Mouse (Mus musculus) T-helper 17 cell (primary cell): ENCODE measurements around the gene Sipa1l1.
"Not testable (repeated sequence)": the region's sequence is repeated elsewhere in the genome, so short reads cannot be mapped to it uniquely, and the experiment has no call there.

Experiments
- in situ Hi-C, 2 experiments: fragments of 300-600 bp; cut with MboI, MseI; formaldehyde crosslinking; loops; 1 replicate in 1 of 2; 2 replicates in 1 of 2; pipeline ENCODE4 v1.15.1; 2025; ENCODE audit warnings: high pct_unique_total_duplicates in 2 of 2

The Sipa1l1 gene

GRCm38 (mm10) chr12:82469706-82470361 lies 300.7 kb downstream of the Sipa1l1 start:
- in situ Hi-C loops: no loop called here

GRCm38 (mm10) chr12:82470362-82470936 lies 301.3 kb downstream of the Sipa1l1 start:
- in situ Hi-C loops: no loop called here

DNA sequence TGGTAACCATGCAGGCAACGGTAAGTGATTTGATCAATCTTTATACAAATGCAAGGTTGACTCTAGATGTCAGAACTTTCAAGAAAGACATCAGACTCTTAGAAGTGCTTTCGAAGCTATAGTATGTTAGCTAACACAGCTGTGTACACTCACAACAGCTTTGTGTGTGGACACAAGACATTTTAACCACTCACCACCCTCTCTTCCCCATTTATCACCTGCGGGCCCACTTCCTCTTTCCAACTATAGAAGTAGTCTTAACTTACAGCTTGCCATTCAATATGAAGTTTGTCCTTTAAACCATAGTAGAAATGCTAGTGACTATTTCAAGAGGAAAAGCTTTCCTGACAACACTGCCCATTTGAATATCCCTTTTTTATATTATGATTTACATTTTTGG lies 303.7 kb downstream of the Sipa1l1 start:
- in situ Hi-C loops: no loop called here

DNA sequence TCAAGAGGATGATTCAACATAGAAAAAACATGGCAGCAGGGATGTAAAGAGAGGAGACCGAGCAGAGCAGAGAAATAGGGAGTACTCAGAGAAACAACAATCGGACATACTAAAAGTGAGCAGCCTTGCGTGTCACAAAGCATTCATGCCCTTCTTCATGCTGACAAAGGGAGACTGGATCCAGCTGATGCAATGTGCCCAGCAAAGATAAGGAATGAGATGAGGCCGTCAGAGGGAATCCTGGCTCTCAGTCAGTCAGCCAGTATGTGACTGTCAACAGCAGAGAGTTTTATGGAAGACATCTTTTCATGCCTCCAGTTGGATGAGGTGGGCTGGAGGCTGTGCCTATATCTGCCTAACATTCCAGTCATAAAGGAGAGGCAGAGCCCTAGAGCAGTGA lies 304.1 kb downstream of the Sipa1l1 start:
- in situ Hi-C loops: no loop called here

DNA sequence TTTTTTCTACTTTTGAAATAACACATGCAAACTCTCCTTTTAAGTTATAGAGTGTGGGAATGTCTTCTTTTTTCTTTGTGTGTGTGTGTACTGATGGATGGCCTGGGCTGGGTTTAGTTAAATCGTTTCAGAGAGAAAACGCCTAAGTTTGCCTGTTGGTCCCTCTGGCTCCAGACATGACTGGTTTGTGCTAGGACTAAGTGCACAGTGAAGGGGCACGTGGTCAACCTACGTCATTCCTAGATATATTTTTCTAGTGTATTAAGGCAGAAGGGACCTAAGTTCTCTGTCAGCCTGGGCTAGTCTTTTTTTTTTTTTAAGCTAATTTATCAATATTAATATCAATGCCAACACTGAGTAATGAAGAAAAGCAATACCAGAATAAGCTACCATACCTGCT lies 305.3 kb downstream of the Sipa1l1 start:
- in situ Hi-C loops: no loop called here

DNA sequence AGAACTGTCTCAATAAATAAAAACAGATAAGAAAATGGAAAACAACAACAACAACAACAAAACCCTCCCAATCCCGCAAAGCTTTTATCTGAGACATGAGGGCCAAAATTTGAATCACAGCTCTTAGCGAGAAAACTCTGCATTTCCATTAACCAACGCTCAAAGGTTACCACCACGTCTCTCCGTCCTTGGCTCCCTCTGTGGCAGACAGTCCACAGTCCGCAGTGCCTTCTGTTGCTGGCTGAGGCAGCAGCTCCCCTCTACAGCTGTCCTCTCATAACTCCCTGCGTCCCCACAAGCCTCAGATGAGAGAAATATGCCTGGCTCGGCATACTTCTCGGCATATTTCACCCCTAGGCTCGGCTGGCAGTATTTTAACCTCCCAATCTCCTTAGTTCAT lies 306.9 kb downstream of the Sipa1l1 start:
- in situ Hi-C loops: no loop called here

DNA sequence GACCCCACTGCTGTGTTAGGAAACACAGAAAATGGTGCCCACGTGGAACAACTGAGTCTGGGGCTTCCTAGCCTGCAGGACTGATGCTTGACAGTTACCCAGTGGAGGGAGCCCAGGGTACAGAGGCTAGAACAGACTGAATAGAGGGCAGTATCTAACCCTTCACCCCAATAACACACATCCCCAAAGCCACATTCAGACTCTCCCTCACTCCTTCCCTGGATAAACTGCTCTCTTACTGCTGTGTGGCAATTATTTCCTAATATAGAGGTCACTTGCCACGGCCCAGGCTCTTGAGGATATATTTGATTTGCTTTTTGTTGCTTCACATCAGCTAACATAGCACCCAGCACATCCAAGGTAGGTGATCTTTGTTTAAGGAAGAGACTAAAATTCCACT lies 307.5 kb downstream of the Sipa1l1 start:
- in situ Hi-C loops: no loop called here

DNA sequence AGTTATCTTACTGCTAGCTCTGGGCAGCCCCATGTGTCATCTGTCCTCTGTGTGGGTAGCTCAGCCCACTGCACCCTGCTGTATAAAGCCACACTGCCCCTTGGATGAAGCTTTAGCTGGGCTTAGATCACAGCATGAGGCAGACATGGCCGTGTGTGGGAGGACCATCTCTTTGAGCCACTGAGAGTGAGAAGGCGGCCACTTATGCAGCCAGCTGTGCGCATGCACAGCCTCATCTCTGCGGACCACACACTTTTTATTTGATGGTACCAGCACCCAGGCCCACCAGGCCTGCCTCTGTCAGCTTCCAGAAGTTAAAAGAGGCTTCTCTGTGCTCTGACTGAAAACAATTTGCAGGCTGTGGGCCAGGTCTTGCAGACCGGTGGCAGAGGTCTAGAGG lies 308.7 kb downstream of the Sipa1l1 start:
- in situ Hi-C loops: no loop called here

- in situ Hi-C loops: no loop called here
These were observed 309.1 kb downstream of the Sipa1l1 start for GRCm38 (mm10) chr12:82478256-82478655.

DNA sequence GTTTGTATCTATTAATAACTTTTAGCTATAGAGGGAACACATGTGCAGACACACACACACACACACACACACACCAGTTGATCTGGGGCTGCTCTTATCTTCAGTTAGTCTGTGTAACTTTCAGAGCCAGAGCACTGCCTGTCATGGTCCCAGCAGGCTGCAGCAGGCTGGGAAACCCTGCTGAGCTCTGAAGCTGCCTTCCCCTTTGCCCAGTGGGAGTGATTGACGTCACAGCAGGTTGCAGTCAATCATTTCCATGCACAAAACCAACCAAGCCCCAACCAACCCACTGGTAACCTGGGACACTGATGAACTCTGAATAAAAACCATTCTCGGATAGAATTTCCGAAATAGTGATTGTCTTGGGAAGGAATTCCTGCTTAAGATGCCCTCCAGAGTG lies 310.3 kb downstream of the Sipa1l1 start:
- in situ Hi-C loops: no loop called here

DNA sequence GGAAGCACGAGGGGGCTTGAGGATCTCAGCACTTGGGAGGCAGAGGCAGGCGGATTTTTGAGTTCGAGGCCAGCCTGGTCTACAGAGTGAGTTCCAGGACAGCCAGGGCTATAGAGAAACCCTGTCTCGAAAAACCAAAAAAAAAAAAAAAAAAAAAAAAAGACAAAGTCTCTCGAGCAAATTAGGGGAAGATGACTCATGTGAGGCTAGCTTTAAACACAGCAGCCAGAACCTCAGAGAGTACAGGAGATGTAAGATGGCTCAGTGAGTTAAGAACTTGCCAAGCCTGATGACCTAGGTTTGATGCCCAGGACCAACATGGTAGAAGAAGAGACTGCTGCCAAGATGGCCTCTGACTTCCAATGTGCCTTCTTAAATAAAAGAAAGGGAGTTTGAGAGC lies 311.3 kb downstream of the Sipa1l1 start:
- in situ Hi-C loops: not testable (repeated sequence)

DNA sequence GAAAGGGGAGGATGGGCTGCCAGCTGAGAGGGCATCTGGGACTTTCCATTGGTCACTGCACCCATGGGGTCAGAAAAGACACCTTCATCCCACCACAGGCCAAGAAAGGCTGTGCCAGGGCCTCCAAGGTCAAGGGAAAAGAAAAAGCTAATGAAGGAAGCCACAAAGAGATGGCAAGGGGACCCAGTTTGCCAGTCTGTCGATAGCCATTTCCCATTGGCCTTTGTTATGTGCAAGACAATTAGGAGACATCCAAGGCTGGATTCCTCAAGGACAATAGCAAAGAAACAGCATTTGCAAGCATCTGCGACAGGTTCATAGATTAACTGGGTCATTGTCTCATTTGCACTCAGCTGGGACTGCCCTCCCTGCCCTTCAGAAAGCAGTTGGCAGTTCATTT lies 316.3 kb downstream of the Sipa1l1 start:
- in situ Hi-C loops: no loop called here

GRCm38 (mm10) chr12:82486829-82487560 lies 317.9 kb downstream of the Sipa1l1 start:
- in situ Hi-C loops: no loop called here

DNA sequence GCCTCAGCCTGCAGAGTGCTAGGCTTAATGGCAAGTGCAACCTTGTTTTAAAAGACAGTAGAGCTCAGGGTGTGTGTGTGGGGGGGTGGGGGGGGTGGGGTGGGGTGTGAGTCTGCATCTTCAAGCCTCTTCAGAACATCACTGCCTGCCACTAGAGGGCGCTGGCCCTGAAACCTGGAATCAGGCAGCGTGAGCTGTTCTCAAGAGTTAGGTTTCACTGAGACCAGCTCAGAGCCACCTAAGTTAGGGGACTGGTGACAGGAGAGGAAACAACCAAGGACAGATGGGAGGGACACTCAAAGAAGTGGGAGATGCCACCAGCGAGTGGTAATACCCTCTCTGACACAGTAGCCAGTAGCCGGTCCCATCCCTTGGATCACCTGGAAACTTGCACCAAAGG lies 320.0 kb downstream of the Sipa1l1 start:
- in situ Hi-C loops: no loop called here

GRCm38 (mm10) chr12:82489621-82490020 lies 320.5 kb downstream of the Sipa1l1 start:
- in situ Hi-C loops: loop anchor here in 1 of 2 experiments (10.0 kb wide), 1 partner anchor 525 kb away; no protein-coding TSS in a partner anchor

DNA sequence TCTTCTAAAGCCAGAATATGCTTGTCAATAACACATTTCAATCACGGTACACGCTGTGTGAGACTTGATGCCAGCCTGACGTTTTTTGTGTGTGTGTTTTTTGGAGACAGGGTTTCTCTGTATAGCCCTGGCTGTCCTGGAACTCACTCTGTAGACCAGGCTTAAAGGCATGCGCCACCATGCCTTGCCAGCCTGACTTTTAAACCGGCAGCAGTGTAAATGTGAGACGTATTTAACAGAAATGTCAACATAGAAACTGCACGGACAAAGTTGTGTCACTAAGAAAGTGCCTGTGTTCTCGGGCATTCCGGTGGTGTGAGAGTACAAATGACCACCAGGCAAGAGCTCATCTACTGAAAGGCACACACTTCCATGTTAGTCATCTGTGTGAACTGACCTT lies 323.3 kb downstream of the Sipa1l1 start:
- in situ Hi-C loops: loop anchor here in 1 of 2 experiments (10.0 kb wide), 1 partner anchor 522 kb away; no protein-coding TSS in a partner anchor

- in situ Hi-C loops: loop anchor here in 1 of 2 experiments (10.0 kb wide), 1 partner anchor 522 kb away; no protein-coding TSS in a partner anchor
These were observed 324.1 kb downstream of the Sipa1l1 start for GRCm38 (mm10) chr12:82493260-82493659.

- in situ Hi-C loops: loop anchor here in 1 of 2 experiments (10.0 kb wide), 1 partner anchor 519 kb away; no protein-coding TSS in a partner anchor
These were observed 326.8 kb downstream of the Sipa1l1 start for GRCm38 (mm10) chr12:82495936-82496335.

GRCm38 (mm10) chr12:82497866-82498631 lies 328.9 kb downstream of the Sipa1l1 start:
- in situ Hi-C loops: loop anchor here in 1 of 2 experiments (10.0 kb wide), 1 partner anchor 517 kb away; no protein-coding TSS in a partner anchor

- in situ Hi-C loops: loop anchor here in 1 of 2 experiments (10.0 kb wide), 1 partner anchor 516 kb away; no protein-coding TSS in a partner anchor
These were observed 329.6 kb downstream of the Sipa1l1 start for GRCm38 (mm10) chr12:82498701-82499100.

- in situ Hi-C loops: loop anchor here in 1 of 2 experiments (10.0 kb wide), 1 partner anchor 515 kb away; no protein-coding TSS in a partner anchor
These were observed 330.6 kb downstream of the Sipa1l1 start for GRCm38 (mm10) chr12:82499731-82500130.
